Mouse (Mus musculus): Measurements from ENCODE around the gene Lgalsl.

DNA sequence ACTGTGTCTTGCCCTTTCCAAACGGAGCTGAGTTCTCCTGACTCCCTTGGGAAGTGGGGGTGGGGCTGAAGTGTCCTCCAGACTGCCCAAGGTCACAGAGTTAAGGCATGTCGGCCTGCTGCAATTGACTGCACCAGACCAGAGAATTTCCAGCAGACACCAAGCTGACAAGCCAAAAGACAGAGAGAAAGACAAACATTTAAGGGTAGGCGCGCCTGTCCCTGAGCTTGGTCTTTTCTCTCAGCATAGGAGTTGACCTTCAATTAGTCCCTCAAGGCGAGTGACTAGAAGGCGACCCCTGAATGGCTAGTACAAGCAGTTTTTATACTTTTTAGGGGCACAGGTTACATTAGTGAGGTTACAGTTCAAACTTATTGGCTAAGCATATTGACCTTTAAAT is 46.1 kb downstream of the Lgalsl start:
- no peak for TF ChIP-seq CTCF (IDR thresholded peaks at IDR 0.05; ENCODE audit: low read depth)
- no peak for TF ChIP-seq EP300 (IDR thresholded peaks at IDR 0.05; ENCODE audit: low read depth)

Data from liver, postnatal 0 days (tissue).